Mouse (Mus musculus) liver, adult 2 months (tissue): ENCODE measurements around the gene Traf2.
"Not testable (repeated sequence)": the region's sequence is repeated elsewhere in the genome, so short reads cannot be mapped to it uniquely, and the experiment has no call there.

ENCODE experiments used
- CTCF ChIP-seq: fragments of 200-500 bp; IDR thresholded peaks from 2 replicates; pipeline ENCODE4 v1.5.1; 2011; ENCODE audit warnings: low read depth, low read length, control low read depth
- POLR2A ChIP-seq: fragments of 200-500 bp; IDR thresholded peaks from 2 replicates; pipeline ENCODE4 v1.6.1; 2011; ENCODE audit warnings: low read length, control low read depth; ENCODE audit not compliant: insufficient read depth; ENCODE audit errors: extremely low read depth

- TF ChIP-seq CTCF, POLR2A: not testable (repeated sequence)
These were observed 6.5 kb upstream of the Traf2 start for GRCm38 (mm10) chr2:25553171-25553786.
